Mouse (Mus musculus) heart, embryonic 11.5 days (tissue): ENCODE results near the gene Tefm. TPM values are rescaled to one million over a fixed set of nuclear protein-coding genes. Genes with fewer than 3 reads are reported as not detected.
"Not testable (repeated sequence)": the region's sequence is repeated elsewhere in the genome, so short reads cannot be mapped to it uniquely, and the experiment has no call there.

Experiments used
- ATAC-seq: fragments of 200-750 bp; cut with Nextera tagmentation; replicated peaks from 2 replicates; pipeline ENCODE4 v1.8.0; 2017; ENCODE audit warnings: moderate library complexity; ENCODE audit not compliant: insufficient number of reproducible peaks, low FRiP score, low TSS enrichment
- H3K27ac ChIP-seq: fragments of 300-500 bp; sonication (generic); 2 replicates; pipeline ENCODE4 v1.5.1; 2014; ENCODE audit warnings: mild to moderate bottlenecking, low read depth, low read length
- H3K27me3 ChIP-seq: fragments of 300-500 bp; sonication (generic); 2 replicates; pipeline ENCODE4 v1.6.1; 2014; ENCODE audit warnings: mild to moderate bottlenecking, low read length, mixed read lengths; ENCODE audit not compliant: control insufficient read depth, insufficient read depth
- H3K36me3 ChIP-seq: fragments of 300-500 bp; sonication (generic); 2 replicates; pipeline ENCODE4 v1.6.1; 2014; ENCODE audit warnings: mild to moderate bottlenecking, low read length, moderate library complexity, mixed read lengths; ENCODE audit not compliant: control insufficient read depth, insufficient read depth
- H3K4me1 ChIP-seq: fragments of 300-500 bp; sonication (generic); 2 replicates; pipeline ENCODE4 v1.6.1; 2014; ENCODE audit warnings: low read length; ENCODE audit not compliant: control insufficient read depth, insufficient read depth
- H3K4me2 ChIP-seq: fragments of 300-500 bp; sonication (generic); 2 replicates; pipeline ENCODE4 v1.6.1; 2014; ENCODE audit warnings: mild to moderate bottlenecking, moderate library complexity
- H3K4me3 ChIP-seq: fragments of 300-500 bp; sonication (generic); 2 replicates; pipeline ENCODE4 v1.5.1; 2014; ENCODE audit warnings: low read depth, low read length
- H3K9ac ChIP-seq: fragments of 300-500 bp; sonication (generic); 2 replicates; pipeline ENCODE4 v1.6.1; 2014; ENCODE audit warnings: mild to moderate bottlenecking, low read depth, low read length, moderate library complexity
- H3K9me3 ChIP-seq: fragments of 300-500 bp; sonication (generic); replicated peaks from 2 replicates; pipeline ENCODE4 v1.6.1; 2016; ENCODE audit warnings: low read length; ENCODE audit not compliant: control insufficient read depth
- WGBS: fragments of 180-500 bp; shearing (Covaris S2); extraction: QIAGEN DNeasy Blood & Tissue Kit; methylation state at CpG from one replicate; pipeline ENCODE4 v1.1.7; 2014; ENCODE audit not compliant: insufficient replicate concordance; 5-methylcytosine and 5-hydroxymethylcytosine counted together
- polyA plus RNA-seq: library from polyadenylated mRNA; unstranded; fragments of >200 nt; fragmentation: Nextera tagmentation; extraction: Ambion mirVana; gene quantifications from 2 replicates; pipeline ENCODE4 v1.2.1, GENCODE M21; 2014

The Tefm gene
- polyA plus RNA-seq: 28.2 and 31.5 TPM in 2 replicates

GRCm38 (mm10) chr11:80141825-80142521 is at the start of gene Tefm:
Gene Tefm, minus strand, starts transcription at chr11:80142175.
- Histone ChIP-seq H3K27ac (peak within 1 kb of the TSS; percentile 76), H3K9me3 (no peaks in the 10 kb centered on the region), H3K36me3 (0 out of 2 replicates have a peak, but pooled peaks cover 6% of the 10 kb centered on the region), H3K4me1 (0 out of 2 replicates have a peak, but pooled peaks cover 2% of the 10 kb centered on the region), H3K4me2 (peak within 1 kb of the TSS; percentile 68), H3K9ac (peak within 1 kb of the TSS; percentile 88), H3K27me3 (no peaks in the 10 kb centered on the region), H3K4me3 (peak within 1 kb of the TSS; percentile 77)
- under 1% methylated on average over 40 of the region's 40 CpGs for WGBS
- ATAC-seq: peak; percentile 72

- Histone ChIP-seq H3K9ac (no peak overlapping the region), H3K4me3 (no peak overlapping the region), H3K27me3 (no peaks in the 10 kb centered on the region), H3K36me3 (peaks cover 9% of the 10 kb centered on the region; the same call in 1 of the 2 replicates), H3K27ac (no peak overlapping the region), H3K9me3 (no peaks in the 10 kb centered on the region), H3K4me1 (no peaks in the 10 kb centered on the region), H3K4me2 (no peak overlapping the region)
- no peak for ATAC-seq
- WGBS: 72% methylated on average over 4 of the region's 4 CpGs
Measured at GRCm38 (mm10) chr11:80190280-80190679, 48.3 kb upstream of the Tefm start.

GRCm38 (mm10) chr11:80185441-80185976 is 43.5 kb upstream of the Tefm start:
- not testable (repeated sequence) for H3K4me3 ChIP-seq, H3K27ac ChIP-seq, ATAC-seq, H3K4me1 ChIP-seq, H3K9ac ChIP-seq, H3K27me3 ChIP-seq, H3K9me3 ChIP-seq, H3K4me2 ChIP-seq, H3K36me3 ChIP-seq
- WGBS: 61% methylated on average over 5 of the region's 5 CpGs

GRCm38 (mm10) chr11:80184531-80185071 is 42.6 kb upstream of the Tefm start:
- Histone ChIP-seq H3K27me3 (no peaks in the 10 kb centered on the region), H3K4me1 (0 out of 2 replicates have a peak, but pooled peaks cover 2% of the 10 kb centered on the region), H3K27ac (peak overlapping the region; percentile 89; the same call in 1 of the 2 replicates), H3K4me2 (peak overlapping the region; percentile 73), H3K9me3 (no peaks in the 10 kb centered on the region), H3K4me3 (peak overlapping the region; percentile 85), H3K9ac (peak overlapping the region; percentile 89; the same call in 1 of the 2 replicates), H3K36me3 (no peaks in the 10 kb centered on the region)
- 88% methylated on average over 6 of the region's 6 CpGs for WGBS
- no peak for ATAC-seq

GRCm38 (mm10) chr11:80183705-80184255 is 41.8 kb upstream of the Tefm start, which contains the start of gene Rnf135:
Gene Rnf135, plus strand, starts transcription at chr11:80183851.
- Histone ChIP-seq H3K9me3 (no peaks in the 10 kb centered on the region), H3K27me3 (no peaks in the 10 kb centered on the region), H3K4me2 (peak within 1 kb of the TSS; percentile 73), H3K9ac (peak within 1 kb of the TSS; percentile 89), H3K36me3 (no peaks in the 10 kb centered on the region), H3K27ac (peak within 1 kb of the TSS; percentile 89), H3K4me1 (0 out of 2 replicates have a peak, but pooled peaks cover 2% of the 10 kb centered on the region), H3K4me3 (peak within 1 kb of the TSS; percentile 85)
- ATAC-seq: peak; percentile 82
- 4% methylated on average over 33 of the region's 33 CpGs for WGBS

GRCm38 (mm10) chr11:80183054-80183704 is 41.2 kb upstream of the Tefm start:
- peak overlapping the region; percentile 85 for H3K4me3 ChIP-seq
- not testable (repeated sequence) for ATAC-seq, H3K9me3 ChIP-seq, H3K27me3 ChIP-seq, H3K4me1 ChIP-seq, H3K36me3 ChIP-seq, H3K27ac ChIP-seq
- H3K9ac ChIP-seq: peak overlapping the region; percentile 89
- WGBS: 43% methylated on average over 12 of the region's 12 CpGs
- peak overlapping the region; percentile 73 for H3K4me2 ChIP-seq

GRCm38 (mm10) chr11:80181021-80181749 is 39.2 kb upstream of the Tefm start:
- ATAC-seq: no peak
- Histone ChIP-seq H3K9ac (no peak overlapping the region), H3K9me3 (no peaks in the 10 kb centered on the region), H3K36me3 (no peaks in the 10 kb centered on the region), H3K4me1 (0 out of 2 replicates have a peak, but pooled peaks cover 2% of the 10 kb centered on the region), H3K27me3 (no peaks in the 10 kb centered on the region), H3K4me2 (no peak overlapping the region), H3K27ac (no peak overlapping the region), H3K4me3 (no peak overlapping the region)
- 67% methylated on average over 5 of the region's 5 CpGs for WGBS

- Histone ChIP-seq H3K9ac (no peak overlapping the region), H3K4me3 (no peak overlapping the region), H3K27me3 (no peaks in the 10 kb centered on the region), H3K9me3 (no peaks in the 10 kb centered on the region), H3K36me3 (no peaks in the 10 kb centered on the region), H3K4me1 (no peaks in the 10 kb centered on the region), H3K27ac (no peak overlapping the region), H3K4me2 (no peak overlapping the region)
- ATAC-seq: no peak
- 88% methylated on average over 8 of the region's 8 CpGs for WGBS
Measured at GRCm38 (mm10) chr11:80178316-80178715, 36.3 kb upstream of the Tefm start.
